Mouse (Mus musculus): ENCODE measurements at regions not wholly inside any gene's neighbourhood (a gene's known extent, or its start where the extent isn't known, plus 50 kb on each side); places are given as distances from the start of the nearest gene placed in this dataset.
A peak's percentile ranks its signal among the peaks of the same experiment; 100 is the strongest.

DNA sequence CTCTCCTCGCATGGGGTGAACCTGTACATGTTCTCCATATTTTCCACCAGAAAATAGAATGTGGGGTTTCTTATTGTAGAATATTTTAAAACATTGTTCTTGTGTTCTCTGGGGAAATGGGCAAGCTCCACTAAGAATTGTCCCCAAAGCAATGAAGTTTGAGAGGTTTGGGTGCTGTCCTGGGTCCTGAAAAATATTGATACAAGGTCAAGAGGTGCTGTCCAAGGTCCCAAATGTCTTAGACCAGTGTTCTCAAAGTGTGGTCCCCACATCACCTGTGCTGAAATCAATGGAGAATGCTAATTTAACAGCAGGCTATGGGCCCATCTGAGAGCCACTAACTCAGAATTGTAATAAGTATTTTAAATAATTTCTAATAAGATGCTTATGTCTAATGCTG lies 204.2 kb upstream of the Pkdcc start:
- no peak overlapping the region for H3K4me3 ChIP-seq (ENCODE audit: insufficient read depth, low read depth, low read length)
- H3K27ac ChIP-seq (ENCODE audit: insufficient read depth, low read depth, low read length) = no peak overlapping the region
- 89% methylated on average over 1 of the region's 1 CpGs for WGBS
- H3K4me1 ChIP-seq (ENCODE audit: control insufficient read depth, insufficient read depth, low read length) = no peaks in the 10 kb centered on the region
- TF ChIP-seq CTCF (IDR thresholded peaks at IDR 0.05; ENCODE audit: insufficient read depth, low read depth, low read length) = no peak
- TF ChIP-seq POLR2A (IDR thresholded peaks at IDR 0.05; ENCODE audit: insufficient read depth, low read depth, low read length) = no peak

DNA sequence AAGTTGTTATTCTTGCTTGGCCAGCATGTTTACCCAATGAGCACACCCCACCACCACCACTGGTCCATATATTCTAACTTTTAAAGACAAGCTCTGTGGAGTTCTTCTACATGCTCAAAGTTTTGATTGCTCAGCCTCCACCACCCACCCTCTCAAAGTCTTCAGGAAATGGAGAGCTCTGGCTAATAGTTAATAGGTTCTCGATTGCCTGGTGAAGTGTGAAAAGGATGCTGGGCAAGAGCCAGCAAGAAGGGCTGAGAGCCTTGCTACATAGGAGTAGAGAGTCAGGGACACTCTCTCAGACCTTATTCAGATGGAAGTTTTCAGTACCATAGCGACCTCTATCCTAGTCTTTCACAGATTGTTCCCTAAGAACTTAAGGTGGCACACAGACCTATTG lies 199.4 kb upstream of the Pkdcc start:
- WGBS = 53% methylated on average over 2 of the region's 2 CpGs
- TF ChIP-seq POLR2A (IDR thresholded peaks at IDR 0.05; ENCODE audit: insufficient read depth, low read depth, low read length) (no peak), CTCF (IDR thresholded peaks at IDR 0.05; ENCODE audit: insufficient read depth, low read depth, low read length) (no peak)
- Histone ChIP-seq H3K27ac (ENCODE audit: insufficient read depth, low read depth, low read length) (no peak overlapping the region), H3K4me1 (ENCODE audit: control insufficient read depth, insufficient read depth, low read length) (no peaks in the 10 kb centered on the region), H3K4me3 (ENCODE audit: insufficient read depth, low read depth, low read length) (no peak overlapping the region)

- no peak overlapping the region for H3K27ac ChIP-seq (ENCODE audit: insufficient read depth, low read depth, low read length)
- no peak overlapping the region for H3K4me3 ChIP-seq (ENCODE audit: insufficient read depth, low read depth, low read length)
- WGBS = 99% methylated on average over 5 of the region's 5 CpGs
- no peaks in the 10 kb centered on the region for H3K4me1 ChIP-seq (ENCODE audit: control insufficient read depth, insufficient read depth, low read length)
- TF ChIP-seq POLR2A (IDR thresholded peaks at IDR 0.05; ENCODE audit: insufficient read depth, low read depth, low read length) = no peak
- TF ChIP-seq CTCF (IDR thresholded peaks at IDR 0.05; ENCODE audit: insufficient read depth, low read depth, low read length) = no peak
Measured at GRCm38 (mm10) chr17:83016936-83017335, 198.2 kb upstream of the Pkdcc start.

DNA sequence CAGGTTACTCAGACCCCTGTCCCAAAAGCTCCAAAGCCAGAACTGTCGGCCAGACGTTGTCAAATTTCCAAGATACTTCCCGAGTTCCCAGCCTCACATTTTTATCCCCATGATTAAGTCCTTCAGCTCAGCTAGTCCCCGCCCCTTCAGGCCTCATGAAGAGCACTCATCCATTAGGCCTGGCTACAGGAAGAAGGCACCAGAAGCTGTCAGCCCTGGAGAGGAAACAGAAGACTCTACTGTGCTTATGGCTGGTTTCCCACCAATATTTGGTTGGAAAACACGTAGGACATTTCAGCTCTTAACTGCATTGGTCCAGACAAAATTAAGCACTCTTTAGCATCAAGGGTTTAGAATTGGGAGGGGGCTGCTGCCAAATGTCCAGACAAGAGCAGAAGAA lies 195.8 kb upstream of the Pkdcc start:
- no peaks in the 10 kb centered on the region for H3K4me1 ChIP-seq (ENCODE audit: control insufficient read depth, insufficient read depth, low read length)
- WGBS = 75% methylated on average over 5 of the region's 5 CpGs
- no peak overlapping the region for H3K27ac ChIP-seq (ENCODE audit: insufficient read depth, low read depth, low read length)
- no peak overlapping the region for H3K4me3 ChIP-seq (ENCODE audit: insufficient read depth, low read depth, low read length)
- TF ChIP-seq CTCF (IDR thresholded peaks at IDR 0.05; ENCODE audit: insufficient read depth, low read depth, low read length) (no peak), POLR2A (IDR thresholded peaks at IDR 0.05; ENCODE audit: insufficient read depth, low read depth, low read length) (no peak)

DNA sequence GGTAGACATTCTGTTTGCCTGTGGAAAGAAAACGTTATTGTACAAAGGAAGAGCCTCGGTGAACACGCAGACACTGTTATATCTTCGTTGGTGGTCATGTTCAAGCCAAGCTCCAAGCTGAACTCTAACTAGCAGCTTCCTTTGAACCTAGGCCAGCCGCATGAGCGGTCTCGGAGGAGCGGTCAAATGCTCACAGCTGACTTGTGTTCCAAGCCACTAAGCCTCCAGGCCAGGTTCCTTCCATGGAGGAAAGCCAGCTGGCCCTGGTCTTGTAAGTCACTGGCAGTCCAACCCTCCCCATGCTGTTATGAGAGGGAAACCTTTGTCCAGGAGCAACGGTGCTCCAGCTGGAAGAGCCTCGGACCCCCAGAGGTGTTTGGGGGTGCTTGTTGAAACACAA lies 194.5 kb upstream of the Pkdcc start:
- no peak for TF ChIP-seq CTCF (IDR thresholded peaks at IDR 0.05; ENCODE audit: insufficient read depth, low read depth, low read length)
- no peak for TF ChIP-seq POLR2A (IDR thresholded peaks at IDR 0.05; ENCODE audit: insufficient read depth, low read depth, low read length)
- no peaks in the 10 kb centered on the region for H3K4me1 ChIP-seq (ENCODE audit: control insufficient read depth, insufficient read depth, low read length)
- H3K4me3 ChIP-seq (ENCODE audit: insufficient read depth, low read depth, low read length) = no peak overlapping the region
- 54% methylated on average over 10 of the region's 10 CpGs for WGBS
- no peak overlapping the region for H3K27ac ChIP-seq (ENCODE audit: insufficient read depth, low read depth, low read length)

DNA sequence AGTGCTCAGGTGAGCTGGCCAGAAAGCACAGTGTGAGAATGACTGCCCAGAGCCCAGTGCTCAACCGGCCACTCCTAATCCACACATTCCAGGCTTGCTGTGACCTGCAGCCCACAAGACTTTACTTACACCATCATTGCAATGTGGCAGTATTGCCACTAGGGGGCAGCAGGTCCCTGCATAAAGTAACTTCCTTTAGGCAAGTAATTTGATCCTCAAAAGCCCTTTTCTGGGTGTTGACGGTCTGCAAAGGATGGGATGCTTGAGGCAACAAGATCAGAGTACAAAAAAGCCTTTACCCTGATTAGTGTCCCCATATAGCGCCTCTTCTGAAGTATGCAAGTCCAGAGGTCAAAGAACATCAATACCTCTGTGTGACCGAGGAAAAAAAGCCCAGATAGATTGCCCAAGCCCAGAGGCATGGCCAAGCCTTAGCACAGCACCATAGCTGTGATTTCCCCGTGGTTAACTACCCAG lies 189.7 kb upstream of the Pkdcc start:
- Histone ChIP-seq H3K4me1 (ENCODE audit: control insufficient read depth, insufficient read depth, low read length) (no peaks in the 10 kb centered on the region), H3K4me3 (ENCODE audit: insufficient read depth, low read depth, low read length) (no peak overlapping the region), H3K27ac (ENCODE audit: insufficient read depth, low read depth, low read length) (no peak overlapping the region)
- 15% methylated on average over 5 of the region's 5 CpGs for WGBS
- TF ChIP-seq CTCF (IDR thresholded peaks at IDR 0.05; ENCODE audit: insufficient read depth, low read depth, low read length) (0 out of 2 replicates have a peak, but pooled peaks have one; percentile 12), POLR2A (IDR thresholded peaks at IDR 0.05; ENCODE audit: insufficient read depth, low read depth, low read length) (no peak)

DNA sequence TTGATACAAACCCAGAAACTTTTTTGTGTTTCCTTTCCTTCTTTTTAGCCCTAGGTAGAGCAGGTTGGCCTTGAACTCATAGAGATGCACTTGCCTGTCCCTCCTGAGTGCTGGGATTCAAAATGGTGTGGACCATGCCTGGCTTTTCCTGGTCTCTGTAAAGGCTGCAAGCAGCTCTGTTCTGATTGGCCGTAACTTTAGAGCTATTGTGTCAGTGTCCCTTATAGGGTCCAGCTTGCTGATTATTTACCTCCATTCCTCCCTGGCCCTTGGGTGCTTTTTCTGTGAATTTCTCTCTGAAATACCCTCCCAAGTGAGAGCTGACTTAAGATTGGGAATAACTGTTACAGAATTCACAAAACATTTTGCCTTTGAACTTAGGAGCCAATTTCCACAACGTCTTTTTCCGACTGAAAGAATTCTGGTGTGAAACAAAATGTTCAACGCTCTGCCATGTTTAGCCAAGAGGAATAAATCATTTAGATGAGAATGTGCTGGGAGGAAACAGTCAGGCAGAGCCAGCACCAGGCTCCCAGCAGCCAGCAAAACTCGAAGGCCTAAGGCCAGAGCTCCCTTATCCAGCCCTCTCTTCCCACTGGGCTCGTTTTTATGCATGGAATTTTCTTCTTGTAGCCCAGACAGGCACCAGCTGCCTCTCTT lies 180.0 kb upstream of the Pkdcc start:
- Histone ChIP-seq H3K4me1 (ENCODE audit: control insufficient read depth, insufficient read depth, low read length) (no peaks in the 10 kb centered on the region), H3K4me3 (ENCODE audit: insufficient read depth, low read depth, low read length) (no peak overlapping the region), H3K27ac (ENCODE audit: insufficient read depth, low read depth, low read length) (no peak overlapping the region)
- TF ChIP-seq CTCF (IDR thresholded peaks at IDR 0.05; ENCODE audit: insufficient read depth, low read depth, low read length) (no peak), POLR2A (IDR thresholded peaks at IDR 0.05; ENCODE audit: insufficient read depth, low read depth, low read length) (no peak)
- 47% methylated on average over 6 of the region's 6 CpGs for WGBS

DNA sequence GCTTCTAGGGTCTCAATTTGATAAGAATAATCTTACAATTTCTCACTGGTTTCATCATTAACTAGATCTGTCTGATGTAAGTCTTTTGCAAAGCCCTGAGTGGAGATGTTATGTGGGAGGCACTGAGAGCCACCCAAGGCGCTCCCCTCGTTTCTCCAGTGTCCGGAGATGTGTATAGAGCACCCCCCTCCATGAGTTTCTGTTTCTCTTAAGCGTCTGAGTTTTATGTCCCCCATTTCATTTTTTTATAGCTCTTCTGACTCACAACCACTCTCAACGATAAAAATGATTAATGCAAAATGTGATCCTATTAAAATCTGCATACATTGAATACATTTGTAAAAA lies 179.5 kb upstream of the Pkdcc start:
- WGBS = 77% methylated on average over 5 of the region's 5 CpGs
- no peaks in the 10 kb centered on the region for H3K4me1 ChIP-seq (ENCODE audit: control insufficient read depth, insufficient read depth, low read length)
- H3K27ac ChIP-seq (ENCODE audit: insufficient read depth, low read depth, low read length) = no peak overlapping the region
- no peak for TF ChIP-seq CTCF (IDR thresholded peaks at IDR 0.05; ENCODE audit: insufficient read depth, low read depth, low read length)
- H3K4me3 ChIP-seq (ENCODE audit: insufficient read depth, low read depth, low read length) = no peak overlapping the region

- no peak overlapping the region for H3K27ac ChIP-seq (ENCODE audit: insufficient read depth, low read depth, low read length)
- WGBS = 92% methylated on average over 3 of the region's 3 CpGs
- no peaks in the 10 kb centered on the region for H3K4me1 ChIP-seq (ENCODE audit: control insufficient read depth, insufficient read depth, low read length)
- TF ChIP-seq CTCF (IDR thresholded peaks at IDR 0.05; ENCODE audit: insufficient read depth, low read depth, low read length) (no peak), POLR2A (IDR thresholded peaks at IDR 0.05; ENCODE audit: insufficient read depth, low read depth, low read length) (no peak)
- no peak overlapping the region for H3K4me3 ChIP-seq (ENCODE audit: insufficient read depth, low read depth, low read length)
Measured at GRCm38 (mm10) chr17:83039563-83039962, 175.5 kb upstream of the Pkdcc start.

GRCm38 (mm10) chr17:83044515-83044914 lies 170.6 kb upstream of the Pkdcc start:
- H3K4me3 ChIP-seq (ENCODE audit: insufficient read depth, low read depth, low read length) = no peak overlapping the region
- no peaks in the 10 kb centered on the region for H3K4me1 ChIP-seq (ENCODE audit: control insufficient read depth, insufficient read depth, low read length)
- H3K27ac ChIP-seq (ENCODE audit: insufficient read depth, low read depth, low read length) = no peak overlapping the region
- TF ChIP-seq CTCF (IDR thresholded peaks at IDR 0.05; ENCODE audit: insufficient read depth, low read depth, low read length) (no peak), POLR2A (IDR thresholded peaks at IDR 0.05; ENCODE audit: insufficient read depth, low read depth, low read length) (no peak)
- 91% methylated on average over 6 of the region's 6 CpGs for WGBS

All from olfactory bulb, adult 2 months (tissue).